9 mouse cellular contexts compared by ENCODE assay signal in genomic region chr12:111718656-111719055, GRCm38 (mm10). TPM values are rescaled to one million over a fixed set of nuclear protein-coding genes. Genes with fewer than 3 reads are reported as not detected.
DNase-seq lines count a peak whose midpoint lies in the region; ATAC-seq and TF ChIP-seq lines count a peak whose summit lies in the region.
"Had no signal": no experiment of that assay in that cellular context is flagged by ENCODE, and none has a peak within 500 bp of the region (broad histone marks: within the 10 kb centered on the region; RNA-seq: fewer than 3 reads in every experiment).

No protein-coding gene starts in this region.

- DNase-seq in cerebellum, adult 2 months = peak; percentile 76 to 77
- DNase-seq in forebrain, embryonic 10.5 days (ENCODE audit: extremely low spot score, low spot score) = no peak
- DNase-seq in limb, embryonic 14.5 days (ENCODE audit: low spot score) = no peak
- no peak for DNase-seq in adipocyte (ENCODE audit: low spot score)
- DNase-seq in urinary bladder, postnatal 14 days (ENCODE audit: low spot score) = no peak
- no peak for DNase-seq in lung, postnatal 14 days

- ATAC-seq in intestine, embryonic 16.5 days = no peak
- no peak for ATAC-seq in intestine, embryonic 15.5 days
- ATAC-seq in limb, embryonic 14.5 days (ENCODE audit: low FRiP score, low read depth) = no peak
- ATAC-seq: lung, postnatal 0 days had no signal

- H3K4me2 ChIP-seq in intestine, embryonic 16.5 days (ENCODE audit: low read depth, low read length) = no peak overlapping the region
- H3K4me2 ChIP-seq in intestine, embryonic 15.5 days (replicated peaks) = no peak overlapping the region
- 0 out of 2 replicates have a peak overlapping the region, but pooled peaks have one; percentile 13 for H3K4me2 ChIP-seq in limb, embryonic 14.5 days (replicated peaks; ENCODE audit: low read depth, low read length, severe bottlenecking)

- no peak overlapping the region for H3K4me3 ChIP-seq in intestine, embryonic 16.5 days (ENCODE audit: low read length)
- H3K4me3 ChIP-seq in intestine, embryonic 15.5 days (replicated peaks) = no peak overlapping the region
- peak overlapping the region; percentile 31 for H3K4me3 ChIP-seq in cerebellum, adult 2 months (replicated peaks; ENCODE audit: insufficient read depth, low read depth, low read length)
- H3K4me3 ChIP-seq in forebrain, embryonic 10.5 days = no peak overlapping the region
- H3K4me3 ChIP-seq in limb, embryonic 14.5 days (replicated peaks; ENCODE audit: low read length) = no peak overlapping the region

- TF ChIP-seq POLR2A in cerebellum, adult 2 months (IDR thresholded peaks at IDR 0.05; ENCODE audit: borderline replicate concordance, insufficient read depth, low read length) = peak; percentile 46; the same call in 1 of the 2 replicates
- no peak for TF ChIP-seq POLR2A in limb, embryonic 14.5 days (IDR thresholded peaks at IDR 0.05; ENCODE audit: borderline replicate concordance, extremely low read depth, insufficient read depth, insufficient read length)

- H3K27me3 ChIP-seq in intestine, embryonic 16.5 days (replicated peaks; ENCODE audit: control insufficient read depth, insufficient read depth, low read length) = no peaks in the 10 kb centered on the region
- H3K27me3 ChIP-seq in intestine, embryonic 15.5 days (replicated peaks) = no peaks in the 10 kb centered on the region
- no peaks in the 10 kb centered on the region for H3K27me3 ChIP-seq in cerebellum, adult 2 months (ENCODE audit: control insufficient read depth, insufficient read depth, low read length)
- no peaks in the 10 kb centered on the region for H3K27me3 ChIP-seq in forebrain, embryonic 10.5 days (ENCODE audit: poor library complexity, severe bottlenecking)
- H3K27me3 ChIP-seq in limb, embryonic 14.5 days (ENCODE audit: control insufficient read depth, insufficient read depth, low read length) = no peaks in the 10 kb centered on the region

- WGBS in intestine, embryonic 16.5 days = 64% methylated on average over 8 of the region's 8 CpGs
- WGBS in intestine, embryonic 15.5 days = 73% methylated on average over 8 of the region's 8 CpGs
- WGBS in cerebellum, adult 2 months = 2% methylated on average over 8 of the region's 8 CpGs
- 46% methylated on average over 8 of the region's 8 CpGs for WGBS in forebrain, embryonic 10.5 days
- WGBS in limb, embryonic 14.5 days = 65% methylated on average over 8 of the region's 8 CpGs

- H3K9me3 ChIP-seq in intestine, embryonic 16.5 days (ENCODE audit: control insufficient read depth, low read length) = no peaks in the 10 kb centered on the region
- no peaks in the 10 kb centered on the region for H3K9me3 ChIP-seq in intestine, embryonic 15.5 days
- H3K9me3 ChIP-seq in forebrain, embryonic 10.5 days = peaks cover 7% of the 10 kb centered on the region; the same call in 1 of the 2 replicates
- no peaks in the 10 kb centered on the region for H3K9me3 ChIP-seq in limb, embryonic 14.5 days (ENCODE audit: control insufficient read depth, low read length)

- no peaks in the 10 kb centered on the region for H3K36me3 ChIP-seq in intestine, embryonic 16.5 days (ENCODE audit: control insufficient read depth, insufficient read depth, low read length)
- H3K36me3 ChIP-seq in intestine, embryonic 15.5 days = peaks cover 5% of the 10 kb centered on the region; the same call in 1 of the 2 replicates
- H3K36me3 ChIP-seq in forebrain, embryonic 10.5 days (replicated peaks) = peaks cover 31% of the 10 kb centered on the region
- peaks cover 9% of the 10 kb centered on the region for H3K36me3 ChIP-seq in limb, embryonic 14.5 days (ENCODE audit: control insufficient read depth, insufficient read depth, low read length)

- H3K9ac ChIP-seq in intestine, embryonic 16.5 days (ENCODE audit: low read depth, low read length) = 0 out of 2 replicates have a peak overlapping the region, but pooled peaks have one; percentile 24
- no peak overlapping the region for H3K9ac ChIP-seq in intestine, embryonic 15.5 days
- no peak overlapping the region for H3K9ac ChIP-seq in limb, embryonic 14.5 days (ENCODE audit: low read depth, low read length, severe bottlenecking)

- peaks cover 10% of the 10 kb centered on the region for H3K4me1 ChIP-seq in intestine, embryonic 16.5 days (ENCODE audit: control insufficient read depth, insufficient read depth, low read length)
- H3K4me1 ChIP-seq in intestine, embryonic 15.5 days (replicated peaks) = peaks cover 3% of the 10 kb centered on the region; the same call in 1 of the 2 replicates
- peaks cover 25% of the 10 kb centered on the region for H3K4me1 ChIP-seq in cerebellum, adult 2 months (ENCODE audit: control insufficient read depth, insufficient read depth, low read length)
- H3K4me1 ChIP-seq in forebrain, embryonic 10.5 days = peaks cover 30% of the 10 kb centered on the region
- H3K4me1 ChIP-seq in limb, embryonic 14.5 days (ENCODE audit: control insufficient read depth, insufficient read depth, low read length) = peaks cover 6% of the 10 kb centered on the region; the same call in 1 of the 2 replicates

- H3K27ac ChIP-seq in intestine, embryonic 16.5 days (ENCODE audit: low read length) = no peak overlapping the region
- H3K27ac ChIP-seq in intestine, embryonic 15.5 days = no peak overlapping the region
- peak overlapping the region; percentile 91 for H3K27ac ChIP-seq in cerebellum, adult 2 months (ENCODE audit: insufficient read depth, low read length)
- 0 out of 2 replicates have a peak overlapping the region, but pooled peaks have one; percentile 6 for H3K27ac ChIP-seq in forebrain, embryonic 10.5 days
- no peak overlapping the region for H3K27ac ChIP-seq in limb, embryonic 14.5 days (replicated peaks; ENCODE audit: low read depth, low read length)

- no peak for TF ChIP-seq CTCF in cerebellum, adult 2 months (IDR thresholded peaks at IDR 0.05; ENCODE audit: borderline replicate concordance, insufficient read depth, low read depth, low read length)

RNA-seq across cellular contexts. Expression of gene Apopt1, which starts 5.6 kb away (rescaled TPM):
- 56.2 and 58.2 TPM in 2 replicates for polyA plus RNA-seq in intestine, embryonic 16.5 days (2015; fragmentation: Nextera tagmentation; extraction: Ambion mirVana)
- 50.1 and 51.8 TPM in 2 replicates for polyA plus RNA-seq in intestine, embryonic 15.5 days (2015; fragmentation: Nextera tagmentation; extraction: Ambion mirVana)
- 46.8 and 49.8 TPM in 2 replicates for polyA plus RNA-seq in cerebellum, adult 2 months (2012; rRNA removed)
- polyA plus RNA-seq in forebrain, embryonic 10.5 days (2016; fragmentation: Nextera tagmentation; extraction: Ambion mirVana) = 57.9 and 62.6 TPM in 2 replicates
- 32.7 and 39.7 TPM in 2 replicates for polyA plus RNA-seq in limb, embryonic 14.5 days (2012; rRNA removed)
- polyA plus RNA-seq in limb, embryonic 14.5 days (2014; fragmentation: Nextera tagmentation; extraction: Ambion mirVana) = 50.7 and 52.3 TPM in 2 replicates

RNA-seq across cellular contexts. Expression of gene Bag5, which starts 5.6 kb away (rescaled TPM):
- 43.0 and 46.2 TPM in 2 replicates for polyA plus RNA-seq in intestine, embryonic 16.5 days (2015; fragmentation: Nextera tagmentation; extraction: Ambion mirVana)
- polyA plus RNA-seq in intestine, embryonic 15.5 days (2015; fragmentation: Nextera tagmentation; extraction: Ambion mirVana) = 46.7 and 48.7 TPM in 2 replicates
- polyA plus RNA-seq in cerebellum, adult 2 months (2012; rRNA removed) = 52.7 and 54.4 TPM in 2 replicates
- polyA plus RNA-seq in forebrain, embryonic 10.5 days (2016; fragmentation: Nextera tagmentation; extraction: Ambion mirVana) = 56.5 and 57.5 TPM in 2 replicates
- polyA plus RNA-seq in limb, embryonic 14.5 days (2012; rRNA removed) = 26.5 and 37.2 TPM in 2 replicates
- 61.2 and 63.7 TPM in 2 replicates for polyA plus RNA-seq in limb, embryonic 14.5 days (2014; fragmentation: Nextera tagmentation; extraction: Ambion mirVana)

RNA-seq across cellular contexts. Expression of gene Klc1, which starts 40.0 kb away (rescaled TPM):
- polyA plus RNA-seq in intestine, embryonic 16.5 days (2015; fragmentation: Nextera tagmentation; extraction: Ambion mirVana) = 75.7 and 83.4 TPM in 2 replicates
- polyA plus RNA-seq in intestine, embryonic 15.5 days (2015; fragmentation: Nextera tagmentation; extraction: Ambion mirVana) = 91.1 and 92.1 TPM in 2 replicates
- polyA plus RNA-seq in cerebellum, adult 2 months (2012; rRNA removed) = 874 and 889 TPM in 2 replicates
- polyA plus RNA-seq in forebrain, embryonic 10.5 days (2016; fragmentation: Nextera tagmentation; extraction: Ambion mirVana) = 137 and 141 TPM in 2 replicates
- polyA plus RNA-seq in limb, embryonic 14.5 days (2012; rRNA removed) = 121 and 137 TPM in 2 replicates
- 104 and 110 TPM in 2 replicates for polyA plus RNA-seq in limb, embryonic 14.5 days (2014; fragmentation: Nextera tagmentation; extraction: Ambion mirVana)

RNA-seq across cellular contexts. Expression of gene Trmt61a, which starts 40.8 kb away (rescaled TPM):
- polyA plus RNA-seq in intestine, embryonic 16.5 days (2015; fragmentation: Nextera tagmentation; extraction: Ambion mirVana) = 11.3 and 12.7 TPM in 2 replicates
- 12.6 and 16.4 TPM in 2 replicates for polyA plus RNA-seq in intestine, embryonic 15.5 days (2015; fragmentation: Nextera tagmentation; extraction: Ambion mirVana)
- polyA plus RNA-seq in cerebellum, adult 2 months (2012; rRNA removed) = 14.2 and 14.4 TPM in 2 replicates
- 23.7 and 23.8 TPM in 2 replicates for polyA plus RNA-seq in forebrain, embryonic 10.5 days (2016; fragmentation: Nextera tagmentation; extraction: Ambion mirVana)
- polyA plus RNA-seq in limb, embryonic 14.5 days (2012; rRNA removed) = 30.8 and 47.4 TPM in 2 replicates
- 7.2 and 7.3 TPM in 2 replicates for polyA plus RNA-seq in limb, embryonic 14.5 days (2014; fragmentation: Nextera tagmentation; extraction: Ambion mirVana)

RNA-seq across cellular contexts. Expression of gene Ckb, which starts 46.5 kb away (rescaled TPM):
- 927 and 953 TPM in 2 replicates for polyA plus RNA-seq in intestine, embryonic 16.5 days (2015; fragmentation: Nextera tagmentation; extraction: Ambion mirVana)
- 765 and 774 TPM in 2 replicates for polyA plus RNA-seq in intestine, embryonic 15.5 days (2015; fragmentation: Nextera tagmentation; extraction: Ambion mirVana)
- polyA plus RNA-seq in cerebellum, adult 2 months (2012; rRNA removed) = 5,042 and 5,433 TPM in 2 replicates
- 1,567 and 1,577 TPM in 2 replicates for polyA plus RNA-seq in forebrain, embryonic 10.5 days (2016; fragmentation: Nextera tagmentation; extraction: Ambion mirVana)
- polyA plus RNA-seq in limb, embryonic 14.5 days (2012; rRNA removed) = 133 and 168 TPM in 2 replicates
- 94.7 and 106 TPM in 2 replicates for polyA plus RNA-seq in limb, embryonic 14.5 days (2014; fragmentation: Nextera tagmentation; extraction: Ambion mirVana)

Comparison
In these comparisons a context has a peak if more than half of its experiments do, and no peak if none do; other contexts are left out.
1. H3K27ac ChIP-seq: peak in cerebellum, adult 2 months (single experiment) and forebrain, embryonic 10.5 days (single experiment); none in intestine, embryonic 16.5 days (single experiment), intestine, embryonic 15.5 days (single experiment) and limb, embryonic 14.5 days (single experiment).
2. DNase-seq: peak in cerebellum, adult 2 months (2 of 2); none in forebrain, embryonic 10.5 days (single experiment), limb, embryonic 14.5 days (single experiment), adipocyte (single experiment), urinary bladder, postnatal 14 days (single experiment) and lung, postnatal 14 days (single experiment).